Mouse (Mus musculus): ENCODE measurements around the gene Zdhhc18. TPM values are rescaled to one million over a fixed set of nuclear protein-coding genes. Genes with fewer than 3 reads are reported as not detected.

The Zdhhc18 gene
- polyA plus RNA-seq, 1 experiment from 2014 or later = 1.9 TPM

Other genes starting within 250 kb of the Zdhhc18 start
- 1.2 and 2.1 TPM in 2 replicates for gene Tent5b, start 170.0 kb downstream of the Zdhhc18 start, polyA plus RNA-seq (2016; fragmentation: Nextera tagmentation; extraction: Ambion mirVana)
- gene Trnp1, start 151.6 kb downstream of the Zdhhc18 start, polyA plus RNA-seq (2016; fragmentation: Nextera tagmentation; extraction: Ambion mirVana) = 1.1 and 1.3 TPM in 2 replicates
- gene Kdf1, start 131.2 kb downstream of the Zdhhc18 start, polyA plus RNA-seq (2016; fragmentation: Nextera tagmentation; extraction: Ambion mirVana) = 3.9 and 5.6 TPM in 2 replicates
- gene Nudc, start 104.2 kb downstream of the Zdhhc18 start, polyA plus RNA-seq (2016; fragmentation: Nextera tagmentation; extraction: Ambion mirVana) = 438 and 476 TPM in 2 replicates
- 0.31 TPM in 1 of 2 replicates, not detected in the other for gene Nr0b2, start 96.8 kb downstream of the Zdhhc18 start, polyA plus RNA-seq (2016; fragmentation: Nextera tagmentation; extraction: Ambion mirVana)
- gene Gpatch3, start 75.4 kb downstream of the Zdhhc18 start, polyA plus RNA-seq (2016; fragmentation: Nextera tagmentation; extraction: Ambion mirVana) = 10.0 and 10.8 TPM in 2 replicates
- gene Gpn2, start 65.8 kb downstream of the Zdhhc18 start, polyA plus RNA-seq (2016; fragmentation: Nextera tagmentation; extraction: Ambion mirVana) = 28.5 and 29.1 TPM in 2 replicates
- gene Sfn, start 48.0 kb downstream of the Zdhhc18 start, polyA plus RNA-seq (2016; fragmentation: Nextera tagmentation; extraction: Ambion mirVana) = 16.5 and 33.5 TPM in 2 replicates
- gene Pigv, start 22.5 kb upstream of the Zdhhc18 start, polyA plus RNA-seq (2016; fragmentation: Nextera tagmentation; extraction: Ambion mirVana) = 14.5 and 16.8 TPM in 2 replicates
- gene Arid1a, start 106.6 kb upstream of the Zdhhc18 start, polyA plus RNA-seq (2016; fragmentation: Nextera tagmentation; extraction: Ambion mirVana) = 36.0 and 37.5 TPM in 2 replicates
- gene Rps6ka1, start 237.6 kb upstream of the Zdhhc18 start, polyA plus RNA-seq (2016; fragmentation: Nextera tagmentation; extraction: Ambion mirVana) = 35.6 and 38.9 TPM in 2 replicates